Mouse (Mus musculus) liver, embryonic 16.5 days (tissue): ENCODE data around the gene Rpl3. TPM values are rescaled to one million over a fixed set of nuclear protein-coding genes. Genes with fewer than 3 reads are reported as not detected.

Experiments
- ATAC-seq: fragments of 200-750 bp; cut with Nextera tagmentation; 2 replicates; pipeline ENCODE4 v1.8.0; 2017; ENCODE audit warnings: low read depth, mild to moderate bottlenecking, moderate number of reproducible peaks, moderate library complexity
- H3K27ac ChIP-seq: fragments of 300-500 bp; sonication (generic); 2 replicates; pipeline ENCODE4 v1.5.1; 2014; ENCODE audit warnings: mild to moderate bottlenecking, low read length
- H3K27me3 ChIP-seq: fragments of 300-500 bp; sonication (generic); 2 replicates; pipeline ENCODE4 v1.6.1; 2014; ENCODE audit warnings: low read depth, low read length, mixed read lengths; ENCODE audit not compliant: control insufficient read depth, insufficient read depth
- H3K36me3 ChIP-seq: fragments of 300-500 bp; sonication (generic); 2 replicates; pipeline ENCODE4 v1.6.1; 2014; ENCODE audit warnings: mild to moderate bottlenecking; ENCODE audit not compliant: control insufficient read depth, insufficient read depth
- H3K4me1 ChIP-seq: fragments of 300-500 bp; sonication (generic); 2 replicates; pipeline ENCODE4 v1.6.1; 2014; ENCODE audit warnings: low read depth, low read length, mixed read lengths; ENCODE audit not compliant: control insufficient read depth
- H3K4me2 ChIP-seq: fragments of 300-500 bp; sonication (generic); 2 replicates; pipeline ENCODE4 v1.6.1; 2014; ENCODE audit warnings: low read depth, low read length, mixed read lengths
- H3K4me3 ChIP-seq: fragments of 300-500 bp; sonication (generic); 2 replicates; pipeline ENCODE4 v1.5.1; 2014; ENCODE audit warnings: low read depth, mild to moderate bottlenecking, low read length
- H3K9ac ChIP-seq: fragments of 300-500 bp; sonication (generic); 2 replicates; pipeline ENCODE4 v1.6.1; 2014; ENCODE audit warnings: low read depth, low read length
- H3K9me3 ChIP-seq: fragments of 300-500 bp; sonication (generic); replicated peaks from 2 replicates; pipeline ENCODE4 v1.6.1; 2016; ENCODE audit warnings: low read length; ENCODE audit not compliant: control insufficient read depth
- WGBS: fragments of 180-500 bp; shearing (Covaris S2); extraction: QIAGEN DNeasy Blood & Tissue Kit; methylation state at CpG from one replicate; pipeline ENCODE4 v1.1.7; 2014; ENCODE audit not compliant: insufficient replicate concordance; 5-methylcytosine and 5-hydroxymethylcytosine counted together
- polyA plus RNA-seq: library from polyadenylated mRNA; unstranded; fragments of >200 nt; fragmentation: Nextera tagmentation; extraction: Ambion mirVana; gene quantifications from 2 replicates; pipeline ENCODE4 v1.2.1, GENCODE M21; 2015

Gene Rpl3
- 481 and 545 TPM in 2 replicates for polyA plus RNA-seq

- ATAC-seq, result peak; percentile 65
- Histone ChIP-seq H3K4me2 (peak within 1 kb of the TSS; percentile 98), H3K36me3 (no peaks in the 10 kb centered on the region), H3K27me3 (peaks cover 13% of the 10 kb centered on the region), H3K4me3 (peak within 1 kb of the TSS; percentile 73), H3K9me3 (0 out of 2 replicates have a peak, but pooled peaks cover 3% of the 10 kb centered on the region), H3K27ac (peak within 1 kb of the TSS; percentile 40), H3K4me1 (peaks cover 52% of the 10 kb centered on the region), H3K9ac (peak within 1 kb of the TSS; percentile 79)
- 1% methylated on average over 85 of the region's 86 CpGs for WGBS
Observed at GRCm38 (mm10) chr15:80091121-80091955, at the start of gene Rpl3, which contains the start of gene Syngr1. TSS of gene Rpl3 (minus strand) at chr15:80091868. TSS of gene Syngr1 (plus strand) at chr15:80091334.

- Histone ChIP-seq H3K9me3 (no peaks in the 10 kb centered on the region), H3K9ac (no peak overlapping the region), H3K27ac (no peak overlapping the region), H3K4me2 (no peak overlapping the region), H3K27me3 (no peaks in the 10 kb centered on the region), H3K4me3 (no peak overlapping the region), H3K36me3 (peaks cover 18% of the 10 kb centered on the region), H3K4me1 (peaks cover 25% of the 10 kb centered on the region)
- WGBS, result 86% methylated on average over 3 of the region's 3 CpGs
- no peak for ATAC-seq
Observed at GRCm38 (mm10) chr15:80140878-80141277, 49.2 kb upstream of the Rpl3 start.

- no peaks in the 10 kb centered on the region for H3K9me3 ChIP-seq
- no peak overlapping the region for H3K4me2 ChIP-seq
- H3K27ac ChIP-seq, result no peak overlapping the region
- no peak overlapping the region for H3K4me3 ChIP-seq
- H3K36me3 ChIP-seq, result peaks cover 18% of the 10 kb centered on the region
- H3K4me1 ChIP-seq, result peaks cover 30% of the 10 kb centered on the region
- H3K9ac ChIP-seq, result no peak overlapping the region
- WGBS, result 85% methylated on average over 2 of the region's 2 CpGs
- ATAC-seq, result no peak
- no peaks in the 10 kb centered on the region for H3K27me3 ChIP-seq
Observed at GRCm38 (mm10) chr15:80140302-80140701, 48.6 kb upstream of the Rpl3 start.

- Histone ChIP-seq H3K27ac (no peak overlapping the region; the same call in 1 of the 2 replicates), H3K9me3 (no peaks in the 10 kb centered on the region), H3K36me3 (peaks cover 18% of the 10 kb centered on the region), H3K4me2 (no peak overlapping the region), H3K9ac (no peak overlapping the region), H3K4me3 (no peak overlapping the region), H3K4me1 (peaks cover 43% of the 10 kb centered on the region), H3K27me3 (no peaks in the 10 kb centered on the region)
- 75% methylated on average over 17 of the region's 17 CpGs for WGBS
- ATAC-seq, result no peak
Observed at GRCm38 (mm10) chr15:80137945-80138791, 46.5 kb upstream of the Rpl3 start.

GRCm38 (mm10) chr15:80136645-80137044, 45.0 kb upstream of the Rpl3 start:
- no peak overlapping the region for H3K27ac ChIP-seq
- H3K4me3 ChIP-seq, result no peak overlapping the region
- H3K36me3 ChIP-seq, result peaks cover 12% of the 10 kb centered on the region
- 83% methylated on average over 3 of the region's 3 CpGs for WGBS
- H3K4me2 ChIP-seq, result no peak overlapping the region
- no peak for ATAC-seq
- H3K9ac ChIP-seq, result no peak overlapping the region
- no peaks in the 10 kb centered on the region for H3K9me3 ChIP-seq
- H3K4me1 ChIP-seq, result peaks cover 53% of the 10 kb centered on the region
- no peaks in the 10 kb centered on the region for H3K27me3 ChIP-seq

GRCm38 (mm10) chr15:80135499-80135898, 43.8 kb upstream of the Rpl3 start:
- peaks cover 63% of the 10 kb centered on the region for H3K4me1 ChIP-seq

GRCm38 (mm10) chr15:80134450-80134847, 42.8 kb upstream of the Rpl3 start:
- H3K4me3 ChIP-seq, result peak overlapping the region; percentile 87
- ATAC-seq, result no peak
- H3K4me1 ChIP-seq, result peaks cover 74% of the 10 kb centered on the region
- peak overlapping the region; percentile 93 for H3K4me2 ChIP-seq
- H3K36me3 ChIP-seq, result peaks cover 5% of the 10 kb centered on the region; the same call in 1 of the 2 replicates
- no peaks in the 10 kb centered on the region for H3K27me3 ChIP-seq
- peak overlapping the region; percentile 91 for H3K9ac ChIP-seq
- no peaks in the 10 kb centered on the region for H3K9me3 ChIP-seq
- H3K27ac ChIP-seq, result peak overlapping the region; percentile 98
- WGBS, result 38% methylated on average over 9 of the region's 9 CpGs

More at GRCm38 (mm10) chr15:80135499-80135898, 43.8 kb upstream of the Rpl3 start:
- no peak overlapping the region for H3K9ac ChIP-seq
- no peak overlapping the region for H3K27ac ChIP-seq
- WGBS, result 82% methylated on average over 2 of the region's 2 CpGs
- no peak overlapping the region for H3K4me2 ChIP-seq
- H3K27me3 ChIP-seq, result no peaks in the 10 kb centered on the region
- H3K36me3 ChIP-seq, result peaks cover 5% of the 10 kb centered on the region; the same call in 1 of the 2 replicates
- ATAC-seq, result no peak
- no peak overlapping the region for H3K4me3 ChIP-seq
- no peaks in the 10 kb centered on the region for H3K9me3 ChIP-seq

- 1% methylated on average over 14 of the region's 14 CpGs for WGBS
- peak overlapping the region; percentile 93 for H3K4me2 ChIP-seq
- peaks cover 5% of the 10 kb centered on the region; the same call in 1 of the 2 replicates for H3K36me3 ChIP-seq
- peak overlapping the region; percentile 91 for H3K9ac ChIP-seq
- peak overlapping the region; percentile 87 for H3K4me3 ChIP-seq
- H3K4me1 ChIP-seq, result peaks cover 75% of the 10 kb centered on the region
- no peaks in the 10 kb centered on the region for H3K9me3 ChIP-seq
- peak overlapping the region; percentile 98 for H3K27ac ChIP-seq
- ATAC-seq, result peak; percentile 9
- H3K27me3 ChIP-seq, result no peaks in the 10 kb centered on the region
Observed at GRCm38 (mm10) chr15:80133682-80134449, 42.2 kb upstream of the Rpl3 start.
